In genomic region chr13:48357640-48358039, GRCm38 (mm10) we compare ENCODE assay signal across 13 mouse cellular contexts.
A peak's percentile ranks its signal among the peaks of the same experiment; 100 is the strongest.
DNase-seq lines count a peak whose midpoint lies in the region; ATAC-seq lines count a peak whose summit lies in the region.
"Had no signal": no experiment of that assay in that cellular context is flagged by ENCODE, and none has a peak within 500 bp of the region (broad histone marks: within the 10 kb centered on the region; RNA-seq: fewer than 3 reads in every experiment).

No protein-coding gene starts in this region.

- no peak overlapping the region for H3K4me3 ChIP-seq in hindbrain, embryonic 16.5 days (ENCODE audit: low read length)
- no peak overlapping the region for H3K4me3 ChIP-seq in hindbrain, embryonic 14.5 days (replicated peaks; ENCODE audit: low read length)
- H3K4me3 ChIP-seq: hindbrain, embryonic 15.5 days; limb, embryonic 10.5 days; liver, embryonic 15.5 days had no signal

- no peak overlapping the region for H3K27ac ChIP-seq in hindbrain, embryonic 16.5 days (ENCODE audit: low read depth, low read length)
- no peak overlapping the region for H3K27ac ChIP-seq in hindbrain, embryonic 14.5 days
- H3K27ac ChIP-seq: hindbrain, embryonic 15.5 days; limb, embryonic 10.5 days; liver, embryonic 15.5 days had no signal

- no peaks in the 10 kb centered on the region for H3K36me3 ChIP-seq in hindbrain, embryonic 16.5 days (ENCODE audit: control insufficient read depth, insufficient read depth, low read length)
- H3K36me3 ChIP-seq in hindbrain, embryonic 14.5 days (replicated peaks; ENCODE audit: control insufficient read depth, insufficient read depth): no peaks in the 10 kb centered on the region
- H3K36me3 ChIP-seq: hindbrain, embryonic 15.5 days; limb, embryonic 10.5 days; liver, embryonic 15.5 days had no signal

- peak; percentile 48; the same call in 1 of the 2 replicates for ATAC-seq in hindbrain, embryonic 16.5 days
- no peak for ATAC-seq in hindbrain, embryonic 14.5 days (ENCODE audit: low FRiP score)

- WGBS in hindbrain, embryonic 16.5 days: 82% methylated on average over 7 of the region's 7 CpGs
- 76% methylated on average over 7 of the region's 7 CpGs for WGBS in hindbrain, embryonic 14.5 days

- H3K9me3 ChIP-seq in hindbrain, embryonic 16.5 days (ENCODE audit: control insufficient read depth, low read length): no peaks in the 10 kb centered on the region
- no peaks in the 10 kb centered on the region for H3K9me3 ChIP-seq in hindbrain, embryonic 14.5 days (ENCODE audit: control insufficient read depth, low read length)
- H3K9me3 ChIP-seq: hindbrain, embryonic 15.5 days; limb, embryonic 10.5 days; liver, embryonic 15.5 days had no signal

- DNase-seq in adrenal gland, postnatal 14 days: peak; percentile 34
- no peak for DNase-seq in adrenal gland, postnatal 4 days (ENCODE audit: low spot score in 2 of 2)
- no peak for DNase-seq in hindbrain, embryonic 14.5 days (ENCODE audit: low spot score)
- peak; percentile 9 for DNase-seq in right cerebral cortex, adult 18-20 months
- DNase-seq in right cerebral cortex, postnatal 36 days (ENCODE audit: low spot score in 2 of 2): no peak
- peak; percentile 0 for DNase-seq in skeletal muscle tissue, adult 2 months (ENCODE audit: low read depth, low spot score)
- DNase-seq in adipocyte (ENCODE audit: low spot score): no peak
- DNase-seq: kidney, postnatal 4 days; thymus, postnatal 14 days had no signal

- no peaks in the 10 kb centered on the region for H3K27me3 ChIP-seq in hindbrain, embryonic 16.5 days (replicated peaks; ENCODE audit: control insufficient read depth, insufficient read depth, low read length)
- no peaks in the 10 kb centered on the region for H3K27me3 ChIP-seq in hindbrain, embryonic 14.5 days (ENCODE audit: control insufficient read depth, insufficient read depth, low read length)
- H3K27me3 ChIP-seq: hindbrain, embryonic 15.5 days; liver, embryonic 15.5 days had no signal

- H3K9ac ChIP-seq in hindbrain, embryonic 16.5 days (ENCODE audit: low read depth, low read length): no peak overlapping the region
- no peak overlapping the region for H3K9ac ChIP-seq in hindbrain, embryonic 14.5 days
- H3K9ac ChIP-seq: hindbrain, embryonic 15.5 days; liver, embryonic 15.5 days had no signal

- no peaks in the 10 kb centered on the region for H3K4me1 ChIP-seq in hindbrain, embryonic 16.5 days (ENCODE audit: control insufficient read depth, insufficient read depth, low read depth, low read length)
- H3K4me1 ChIP-seq in hindbrain, embryonic 14.5 days (replicated peaks; ENCODE audit: control insufficient read depth, insufficient read depth, low read length): no peaks in the 10 kb centered on the region
- H3K4me1 ChIP-seq: hindbrain, embryonic 15.5 days; liver, embryonic 15.5 days had no signal

- H3K4me2 ChIP-seq in hindbrain, embryonic 16.5 days (ENCODE audit: low read length): no peak overlapping the region
- no peak overlapping the region for H3K4me2 ChIP-seq in hindbrain, embryonic 14.5 days (replicated peaks)
- H3K4me2 ChIP-seq: hindbrain, embryonic 15.5 days; liver, embryonic 15.5 days had no signal

Comparison
In these comparisons a context has a peak if more than half of its experiments do, and no peak if none do; other contexts are left out.
1. DNase-seq: peak in adrenal gland, postnatal 14 days (single experiment), right cerebral cortex, adult 18-20 months (single experiment) and skeletal muscle tissue, adult 2 months (single experiment); none in adrenal gland, postnatal 4 days (0 of 2), hindbrain, embryonic 14.5 days (single experiment), right cerebral cortex, postnatal 36 days (0 of 2) and adipocyte (single experiment).